In genomic region chr11:91204416-91204815, GRCm38 (mm10) we compare ENCODE assay signal across 24 mouse cellular contexts.
A peak's percentile ranks its signal among the peaks of the same experiment; 100 is the strongest.
DNase-seq lines count a peak whose midpoint lies in the region; ATAC-seq and TF ChIP-seq lines count a peak whose summit lies in the region.
"Had no signal": no experiment of that assay in that cellular context is flagged by ENCODE, and none has a peak within 500 bp of the region (broad histone marks: within the 10 kb centered on the region; RNA-seq: fewer than 3 reads in every experiment).

No protein-coding gene starts in this region.

- H3K9me3 ChIP-seq in embryonic facial prominence, embryonic 11.5 days (replicated peaks; ENCODE audit: control insufficient read depth, low read length) = no peaks in the 10 kb centered on the region
- H3K9me3 ChIP-seq in embryonic facial prominence, embryonic 10.5 days = no peaks in the 10 kb centered on the region
- no peaks in the 10 kb centered on the region for H3K9me3 ChIP-seq in lung, embryonic 16.5 days (ENCODE audit: control insufficient read depth, low read length)
- H3K9me3 ChIP-seq: forebrain, embryonic 13.5 days; limb, embryonic 10.5 days; liver, embryonic 15.5 days had no signal

- no peak overlapping the region for H3K27ac ChIP-seq in embryonic facial prominence, embryonic 11.5 days (replicated peaks; ENCODE audit: low read depth, low read length)
- no peak overlapping the region for H3K27ac ChIP-seq in embryonic facial prominence, embryonic 10.5 days (replicated peaks)
- no peak overlapping the region for H3K27ac ChIP-seq in lung, embryonic 16.5 days (ENCODE audit: low read length)
- peak overlapping the region; percentile 96 for H3K27ac ChIP-seq in embryonic fibroblast, embryonic 13.5 days (ENCODE audit: insufficient read depth, low read length)
- H3K27ac ChIP-seq: forebrain, embryonic 13.5 days; gastrocnemius, adult 2 months; left cerebral cortex, adult 2 months; limb, embryonic 10.5 days; liver, embryonic 15.5 days had no signal

- H3K4me1 ChIP-seq in embryonic facial prominence, embryonic 11.5 days (ENCODE audit: control insufficient read depth, insufficient read depth, low read length) = no peaks in the 10 kb centered on the region
- H3K4me1 ChIP-seq in embryonic facial prominence, embryonic 10.5 days = peaks cover 4% of the 10 kb centered on the region; the same call in 1 of the 2 replicates
- no peaks in the 10 kb centered on the region for H3K4me1 ChIP-seq in lung, embryonic 16.5 days (replicated peaks; ENCODE audit: control insufficient read depth, insufficient read depth, low read length)
- H3K4me1 ChIP-seq in embryonic fibroblast, embryonic 13.5 days (ENCODE audit: control insufficient read depth, insufficient read depth, low read length) = no peaks in the 10 kb centered on the region
- H3K4me1 ChIP-seq: forebrain, embryonic 13.5 days; limb, embryonic 10.5 days; liver, embryonic 15.5 days had no signal

- peak; percentile 73; the same call in 1 of the 2 replicates for ATAC-seq in embryonic facial prominence, embryonic 11.5 days (replicated peaks; ENCODE audit: insufficient number of reproducible peaks, low FRiP score, low TSS enrichment, low read depth)
- 0 out of 2 replicates have a peak, but pooled peaks have one; percentile 28 for ATAC-seq in lung, embryonic 16.5 days (ENCODE audit: low read depth)
- ATAC-seq: CD4-positive, CD25-positive, alpha-beta regulatory T cell, adult 4 months; forebrain, embryonic 13.5 days; inflammation-experienced regulatory T-cells, adult 6 months; lung, postnatal 0 days; Patski had no signal

- WGBS in embryonic facial prominence, embryonic 11.5 days = 60% methylated on average over 7 of the region's 7 CpGs
- WGBS in embryonic facial prominence, embryonic 10.5 days = 67% methylated on average over 7 of the region's 7 CpGs
- 45% methylated on average over 7 of the region's 7 CpGs for whole genome bisulfite sequencing in lung, embryonic 16.5 days

- H3K4me2 ChIP-seq in embryonic facial prominence, embryonic 11.5 days (ENCODE audit: low read depth, low read length) = no peak overlapping the region
- H3K4me2 ChIP-seq in lung, embryonic 16.5 days (ENCODE audit: low read depth, low read length) = no peak overlapping the region
- H3K4me2 ChIP-seq: forebrain, embryonic 13.5 days; liver, embryonic 15.5 days had no signal

- TF ChIP-seq POLR2A in embryonic fibroblast, embryonic 13.5 days (IDR thresholded peaks at IDR 0.05; ENCODE audit: low read depth, low read length) = no peak

- TF ChIP-seq CTCF in embryonic fibroblast, embryonic 13.5 days (IDR thresholded peaks at IDR 0.05; ENCODE audit: borderline replicate concordance, insufficient read depth, low read length) = no peak

- H3K36me3 ChIP-seq in embryonic facial prominence, embryonic 11.5 days (replicated peaks; ENCODE audit: control insufficient read depth, insufficient read depth, low read depth, low read length) = no peaks in the 10 kb centered on the region
- no peaks in the 10 kb centered on the region for H3K36me3 ChIP-seq in embryonic facial prominence, embryonic 10.5 days (replicated peaks)
- H3K36me3 ChIP-seq in lung, embryonic 16.5 days (ENCODE audit: control insufficient read depth, insufficient read depth, low read length) = no peaks in the 10 kb centered on the region
- H3K36me3 ChIP-seq: limb, embryonic 10.5 days; liver, embryonic 15.5 days had no signal

- no peak overlapping the region for H3K4me3 ChIP-seq in embryonic facial prominence, embryonic 11.5 days (ENCODE audit: low read depth, low read length)
- no peak overlapping the region for H3K4me3 ChIP-seq in embryonic facial prominence, embryonic 10.5 days
- no peak overlapping the region for H3K4me3 ChIP-seq in lung, embryonic 16.5 days (ENCODE audit: low read length)
- no peak overlapping the region for H3K4me3 ChIP-seq in embryonic fibroblast, embryonic 13.5 days (ENCODE audit: insufficient read depth, low read length)
- H3K4me3 ChIP-seq: erythroblast, embryonic 14.5 days; forebrain, embryonic 13.5 days; gastrocnemius, adult 2 months; left cerebral cortex, adult 2 months; limb, embryonic 10.5 days; liver, embryonic 15.5 days had no signal

- no peak overlapping the region for H3K9ac ChIP-seq in embryonic facial prominence, embryonic 11.5 days (replicated peaks; ENCODE audit: low read length)
- no peak overlapping the region for H3K9ac ChIP-seq in lung, embryonic 16.5 days (ENCODE audit: low read length)
- H3K9ac ChIP-seq: forebrain, embryonic 13.5 days; liver, embryonic 15.5 days had no signal

- no peak for DNase-seq in embryonic facial prominence, embryonic 11.5 days (ENCODE audit: low spot score)
- no peak for DNase-seq in embryonic facial prominence, embryonic 10.5 days (ENCODE audit: low spot score)
- no peak for DNase-seq in lung, postnatal 14 days
- peak; percentile 65 for DNase-seq in retina, embryonic 14.5 days (ENCODE audit: low spot score)
- no peak for DNase-seq in frontal cortex, postnatal 14 days (ENCODE audit: low spot score in 2 of 2)
- DNase-seq in c-Kit-positive CD71-positive TER-119-positive erythroid progenitor cells, embryonic 14.5 days (ENCODE audit: low spot score) = no peak
- DNase-seq: cerebellum, adult 9-11 months; gastrocnemius, adult 2 months; kidney, adult 18-20 months; liver; right cerebral cortex, postnatal 25 days; spleen, adult 18-20 months; thymus, postnatal 25 days had no signal

- no peaks in the 10 kb centered on the region for H3K27me3 ChIP-seq in embryonic facial prominence, embryonic 11.5 days (ENCODE audit: control insufficient read depth, insufficient read depth, low read length)
- H3K27me3 ChIP-seq in embryonic facial prominence, embryonic 10.5 days (replicated peaks; ENCODE audit: low read depth, poor library complexity, severe bottlenecking) = no peaks in the 10 kb centered on the region
- no peaks in the 10 kb centered on the region for H3K27me3 ChIP-seq in lung, embryonic 16.5 days (ENCODE audit: control insufficient read depth, insufficient read depth, low read depth, low read length)
- H3K27me3 ChIP-seq: forebrain, embryonic 13.5 days; liver, embryonic 15.5 days; Patski had no signal
